Mouse (Mus musculus) urinary bladder, postnatal 14 days (tissue): Measurements from ENCODE around the gene Mxra8.

Experiments used
- DNase-seq: peaks from one replicate; pipeline ENCODE4 v3.0.0; 2021; ENCODE audit warnings: low spot score

The Mxra8 gene

GRCm38 (mm10) chr4:155863001-155863400 is 23.5 kb downstream of the Mxra8 start, which contains the start of gene Tas1r3:
TSS of gene Tas1r3 (minus strand) at chr4:155863362.
- DNase-seq, result no peak

DNA sequence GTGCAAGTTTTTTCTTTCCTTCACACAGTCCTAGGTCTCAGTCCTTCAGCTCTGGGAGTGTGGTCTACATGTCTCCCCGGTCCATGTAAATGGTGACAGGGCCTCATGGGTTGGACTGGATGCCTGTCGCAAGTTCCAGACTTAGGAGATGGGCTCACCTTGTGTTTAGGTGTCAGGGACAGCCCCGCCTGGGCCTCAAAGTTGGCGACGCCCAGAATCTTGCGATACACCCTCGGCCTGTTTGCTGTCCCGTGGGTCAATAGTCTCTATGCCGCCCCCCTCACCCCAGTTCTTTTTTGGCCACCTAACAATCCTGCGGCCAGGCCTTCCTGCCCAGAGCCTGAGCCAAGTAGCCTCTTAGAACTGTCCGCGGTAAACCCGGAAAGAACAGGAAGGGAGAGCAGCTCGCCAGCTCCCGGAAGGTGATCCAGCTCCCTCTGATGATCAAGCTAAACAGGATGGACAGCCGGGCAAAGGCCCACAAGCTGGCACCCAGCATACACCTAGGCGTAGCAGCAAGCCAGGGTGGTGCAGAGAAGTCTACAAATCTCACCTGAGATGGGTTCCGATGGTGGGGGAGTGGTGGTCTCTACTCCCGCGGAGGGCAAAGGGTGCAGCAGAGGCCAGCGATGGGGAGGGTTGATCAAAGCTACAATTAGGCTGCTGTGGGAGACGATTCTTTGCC is 29.3 kb downstream of the Mxra8 start:
- peak; percentile 62 for DNase-seq

- peak; percentile 96 for DNase-seq
Measured at GRCm38 (mm10) chr4:155869317-155870033, 30.0 kb downstream of the Mxra8 start, which contains the start of the genes Cptp and Ints11. TSS of gene Cptp (minus strand) at chr4:155869440. TSS of gene Ints11 (plus strand) at chr4:155869546.

DNA sequence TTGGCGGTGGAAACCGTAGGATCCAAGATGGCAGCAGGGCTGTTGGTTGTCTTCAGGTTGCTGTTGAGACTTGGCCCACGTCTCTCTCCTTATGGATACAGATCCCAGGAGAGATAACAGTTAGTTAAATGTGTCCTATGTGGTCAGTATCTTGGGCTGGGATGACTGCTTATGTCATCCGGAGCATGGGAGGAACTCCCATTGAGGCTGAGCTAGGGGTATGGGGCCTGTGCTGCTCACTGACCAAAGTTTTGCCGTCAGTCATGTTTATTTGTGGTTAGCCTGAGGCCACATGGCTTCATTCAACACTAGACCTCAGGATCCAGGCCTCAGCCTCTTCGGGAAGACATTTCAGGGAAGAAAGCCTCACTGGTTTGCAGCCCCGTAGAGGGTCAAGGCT is 31.9 kb downstream of the Mxra8 start:
- no peak for DNase-seq

GRCm38 (mm10) chr4:155883587-155883986 is 44.1 kb downstream of the Mxra8 start:
- DNase-seq, result no peak

DNA sequence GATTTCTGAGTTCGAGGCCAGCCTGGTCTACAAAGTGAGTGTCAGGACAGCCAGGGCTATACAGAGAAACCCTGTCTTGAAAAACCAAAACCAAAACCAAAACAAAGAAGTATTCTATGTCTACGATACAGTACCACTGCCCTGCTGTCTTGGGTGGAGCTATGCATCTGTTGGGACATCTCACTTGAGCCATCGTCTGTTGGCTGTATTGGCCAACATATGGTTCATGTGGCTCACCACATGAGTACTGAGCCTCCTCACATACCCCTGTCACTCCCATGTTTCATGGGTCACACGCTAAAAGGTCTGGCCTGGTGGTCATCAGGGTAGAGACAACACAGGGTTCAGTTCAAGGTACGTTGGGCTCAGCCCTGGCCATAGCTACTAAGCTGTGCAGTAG is 46.9 kb downstream of the Mxra8 start:
- DNase-seq, result no peak

- DNase-seq, result no peak
Measured at GRCm38 (mm10) chr4:155887674-155888073, 48.2 kb downstream of the Mxra8 start.

DNA sequence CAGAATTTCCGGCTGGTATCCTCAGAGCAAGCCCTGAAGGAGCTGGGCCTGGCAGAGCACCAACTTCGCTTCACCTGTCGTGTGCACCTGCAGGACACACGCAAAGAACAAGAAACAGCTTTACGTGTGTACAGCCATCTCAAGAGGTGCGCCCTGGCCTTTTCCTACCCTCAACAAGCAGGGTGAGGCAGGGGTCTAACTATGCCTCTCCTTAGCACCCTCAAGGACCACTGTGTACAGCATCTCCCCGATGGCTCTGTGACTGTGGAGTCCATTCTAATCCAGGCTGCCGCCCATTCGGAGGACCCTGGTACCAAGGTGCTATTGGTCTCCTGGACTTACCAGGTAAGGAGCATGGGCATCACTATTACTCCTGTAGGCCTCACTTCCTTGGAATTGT is 48.7 kb downstream of the Mxra8 start:
- DNase-seq, result no peak

DNA sequence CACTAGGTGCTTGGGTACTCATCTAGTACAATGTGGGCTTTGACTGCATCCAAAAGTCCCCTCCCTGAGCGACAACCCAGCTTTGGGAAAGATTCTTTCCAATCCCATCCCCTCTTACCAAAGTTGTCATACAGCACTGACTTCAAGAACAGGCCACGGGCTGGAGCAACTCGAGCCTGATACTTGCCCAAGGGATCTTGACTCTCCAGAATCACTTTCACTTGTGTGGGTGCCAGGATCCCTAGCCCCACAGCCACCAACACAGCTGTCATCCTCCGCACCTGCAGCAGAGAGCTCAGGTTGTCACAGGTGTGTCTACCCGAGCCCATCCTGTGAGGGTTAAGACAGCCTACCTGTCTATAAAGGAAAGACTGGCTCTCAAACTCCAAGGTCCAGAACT is 49.8 kb downstream of the Mxra8 start:
- DNase-seq, result no peak

DNA sequence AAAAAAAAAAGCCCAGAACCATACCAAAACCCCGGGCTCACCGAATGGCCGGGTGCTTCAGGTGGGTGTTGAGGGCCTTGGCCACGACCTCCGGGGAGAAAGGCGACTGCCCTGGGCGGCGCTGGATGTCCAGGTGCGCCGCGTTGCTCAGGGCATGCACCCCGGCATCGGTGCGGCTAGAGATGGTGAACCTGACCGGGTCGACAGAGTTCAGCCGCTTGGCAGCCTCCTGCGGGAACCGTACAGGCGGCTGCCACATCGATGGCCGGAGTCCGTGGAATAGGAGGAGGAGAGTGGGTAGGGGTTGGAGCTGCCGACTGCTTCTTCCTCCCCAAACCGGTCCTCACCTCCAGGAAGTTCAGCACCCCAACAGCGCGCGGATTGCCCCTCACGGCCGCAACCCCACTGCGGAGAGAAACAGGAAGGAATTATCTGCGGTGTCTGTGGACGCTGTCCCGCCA is 51.6 kb downstream of the Mxra8 start:
- no peak for DNase-seq

GRCm38 (mm10) chr4:155891551-155892001 is 52.1 kb downstream of the Mxra8 start, which contains the start of the genes Pusl1 and Acap3:
TSS of gene Pusl1 (minus strand) at chr4:155891781.
TSS of gene Acap3 (plus strand) at chr4:155891822.
- peak; percentile 97 for DNase-seq

GRCm38 (mm10) chr4:155892017-155892416 is 52.5 kb downstream of the Mxra8 start:
- DNase-seq, result peak; percentile 86

GRCm38 (mm10) chr4:155892438-155893211 is 53.1 kb downstream of the Mxra8 start:
- no peak for DNase-seq

- no peak for DNase-seq
Measured at GRCm38 (mm10) chr4:155893212-155893690, 53.8 kb downstream of the Mxra8 start.
